Mouse (Mus musculus): ENCODE measurements around the gene Uckl1.
A peak's percentile ranks its signal among the peaks of the same experiment; 100 is the strongest.

GRCm38 (mm10) chr2:181600828-181601750 lies 16.4 kb upstream of the Uckl1 start:
- TF ChIP-seq POLR2A (IDR thresholded peaks at IDR 0.05; ENCODE audit: low read depth, low read length) (peak; percentile 90), CTCF (IDR thresholded peaks at IDR 0.05; ENCODE audit: borderline replicate concordance, insufficient read depth, low read length) (no peak)

All from embryonic fibroblast, embryonic 13.5 days (primary cell).